Mouse (Mus musculus) spleen, adult 10 weeks (tissue): ENCODE measurements around the gene Hhipl2. TPM values are rescaled to one million over a fixed set of nuclear protein-coding genes. Genes with fewer than 3 reads are reported as not detected.

Experiments
- polyA plus RNA-seq: library from polyadenylated mRNA; stranded (reverse); fragments of 350-450 nt; fragmentation: Illumina TruSeq; extraction: RNeasy Lipid Tissue Mini Kit (QIAGEN cat#74804); gene quantifications from one replicate; pipeline ENCODE4 v1.2.3, GENCODE M21; 2015; ENCODE audit warnings: low replicate concordance; ENCODE audit not compliant: insufficient read depth

Hhipl2 gene
- polyA plus RNA-seq: 0.17 TPM

GRCm38 (mm10) chr1:183417873-183418272 lies at the start of gene Hhipl2:
Hhipl2 (plus strand) TSS chr1:183418215.

DNA sequence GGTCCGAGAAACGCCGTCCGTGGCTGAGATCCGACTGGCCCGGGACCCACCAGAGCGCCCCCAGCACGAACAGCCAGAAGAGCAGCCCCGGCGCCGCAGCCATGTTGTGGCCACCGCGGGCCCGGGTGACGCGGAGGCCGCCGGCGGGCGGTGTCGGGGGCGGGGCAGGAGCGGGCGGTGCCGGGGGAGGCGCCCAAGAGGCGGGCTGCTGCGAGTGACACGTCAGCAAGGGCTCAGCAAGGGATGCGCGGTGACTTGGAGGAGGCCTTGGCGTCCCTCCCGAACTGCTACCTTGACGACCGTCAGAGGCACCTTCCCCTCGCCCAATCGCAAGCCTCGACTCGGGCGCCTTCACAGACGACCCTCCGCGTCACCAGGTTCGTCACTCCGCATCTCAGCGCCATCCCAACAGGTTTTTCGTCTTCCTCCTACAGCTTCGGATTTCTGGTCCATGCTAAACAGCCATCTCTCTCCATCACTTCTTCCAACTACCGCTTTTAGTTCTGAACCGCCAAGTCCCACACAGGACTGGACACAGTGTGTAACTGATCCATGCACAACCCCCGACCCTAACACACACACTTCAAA lies 48.5 kb upstream of the Hhipl2 start, which contains the start of gene Mia3:
Gene Mia3 (minus strand): TSS at position 127 of the 588 bp plus-strand sequence.

GRCm38 (mm10) chr1:183388426-183389406 lies 29.3 kb upstream of the Hhipl2 start, which contains the start of gene Taf1a:
Taf1a (plus strand) TSS chr1:183388981.

Other genes with a start within 250 kb of the Hhipl2 start
- 4.5 TPM for gene Disp1, start 196.7 kb upstream of the Hhipl2 start, polyA plus RNA-seq
- 143 TPM for gene Aida, start 121.6 kb upstream of the Hhipl2 start, polyA plus RNA-seq
- gene Brox, start 120.9 kb upstream of the Hhipl2 start, polyA plus RNA-seq: 87.0 TPM
- 156 TPM for gene Mia3, start 48.7 kb upstream of the Hhipl2 start, polyA plus RNA-seq
- 38.4 TPM for gene Taf1a, start 29.2 kb upstream of the Hhipl2 start, polyA plus RNA-seq